Mouse (Mus musculus): ENCODE measurements at regions not wholly inside any gene's neighbourhood (a gene's known extent, or its start where the extent isn't known, plus 50 kb on each side); places are given as distances from the start of the nearest gene placed in this dataset.
"Not testable (repeated sequence)": the region's sequence is repeated elsewhere in the genome, so short reads cannot be mapped to it uniquely, and the experiment has no call there.

GRCm38 (mm10) chr16:15175516-15175915 lies 141.7 kb upstream of the Gm21897 start:
- WGBS = 84% methylated on average over 3 of the region's 3 CpGs
- Histone ChIP-seq H3K27ac (ENCODE audit: insufficient read depth, low read depth, low read length) (no peak overlapping the region), H3K36me3 (ENCODE audit: control insufficient read depth, insufficient read depth, low read length) (no peaks in the 10 kb centered on the region), H3K4me3 (ENCODE audit: low read depth, low read length) (no peak overlapping the region), H3K27me3 (ENCODE audit: control insufficient read depth, insufficient read depth, low read length) (no peaks in the 10 kb centered on the region), H3K4me1 (ENCODE audit: control insufficient read depth, insufficient read depth, insufficient read length, low read length) (no peaks in the 10 kb centered on the region)
- TF ChIP-seq CTCF (IDR thresholded peaks at IDR 0.05; ENCODE audit: extremely low read depth, insufficient read length, insufficient replicate concordance, low read depth, low read length) (no peak), POLR2A (IDR thresholded peaks at IDR 0.05; ENCODE audit: low read depth, low read length) (no peak)

GRCm38 (mm10) chr16:15185714-15186113 lies 131.5 kb upstream of the Gm21897 start:
- no peak overlapping the region for H3K4me3 ChIP-seq (ENCODE audit: low read depth, low read length)
- no peaks in the 10 kb centered on the region for H3K4me1 ChIP-seq (ENCODE audit: control insufficient read depth, insufficient read depth, insufficient read length, low read length)
- H3K27me3 ChIP-seq (ENCODE audit: control insufficient read depth, insufficient read depth, low read length) = no peaks in the 10 kb centered on the region; the same call in 1 of the 2 replicates
- TF ChIP-seq CTCF (IDR thresholded peaks at IDR 0.05; ENCODE audit: extremely low read depth, insufficient read length, insufficient replicate concordance, low read depth, low read length) = no peak
- no peak for TF ChIP-seq POLR2A (IDR thresholded peaks at IDR 0.05; ENCODE audit: low read depth, low read length)
- 80% methylated on average over 1 of the region's 1 CpGs for WGBS
- no peak overlapping the region for H3K27ac ChIP-seq (ENCODE audit: insufficient read depth, low read depth, low read length)
- H3K36me3 ChIP-seq (ENCODE audit: control insufficient read depth, insufficient read depth, low read length) = no peaks in the 10 kb centered on the region

GRCm38 (mm10) chr16:15194926-15195711 lies 122.1 kb upstream of the Gm21897 start:
- WGBS = 63% methylated on average over 6 of the region's 6 CpGs
- H3K4me1 ChIP-seq (ENCODE audit: control insufficient read depth, insufficient read depth, insufficient read length, low read length) = no peaks in the 10 kb centered on the region
- H3K36me3 ChIP-seq (ENCODE audit: control insufficient read depth, insufficient read depth, low read length) = no peaks in the 10 kb centered on the region
- TF ChIP-seq POLR2A (IDR thresholded peaks at IDR 0.05; ENCODE audit: low read depth, low read length) (no peak), CTCF (IDR thresholded peaks at IDR 0.05; ENCODE audit: extremely low read depth, insufficient read length, insufficient replicate concordance, low read depth, low read length) (no peak)
- H3K27me3 ChIP-seq (ENCODE audit: control insufficient read depth, insufficient read depth, low read length) = no peaks in the 10 kb centered on the region
- no peak overlapping the region for H3K4me3 ChIP-seq (ENCODE audit: low read depth, low read length)
- H3K27ac ChIP-seq (ENCODE audit: insufficient read depth, low read depth, low read length) = no peak overlapping the region

DNA sequence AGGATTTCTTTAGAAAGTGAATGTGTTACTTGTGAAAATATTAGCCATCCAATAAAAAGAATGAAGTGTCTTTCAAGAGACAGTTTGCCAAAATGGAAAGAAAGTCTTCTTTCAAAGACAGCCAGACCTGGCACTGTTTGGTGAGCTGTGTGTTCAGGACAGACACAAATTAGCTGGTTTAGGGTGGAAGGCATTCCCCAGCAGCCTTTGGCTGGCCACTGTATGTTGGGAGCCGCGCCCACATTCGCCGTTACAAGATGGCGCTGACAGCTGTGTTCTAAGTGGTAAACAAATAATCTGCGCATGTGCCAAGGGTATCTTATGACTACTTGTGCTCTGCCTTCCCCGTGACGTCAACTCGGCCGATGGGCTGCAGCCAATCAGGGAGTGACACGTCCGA lies 121.3 kb upstream of the Gm21897 start:
- not testable (repeated sequence) for H3K27me3 ChIP-seq (ENCODE audit: control insufficient read depth, insufficient read depth, low read length); H3K27ac ChIP-seq (ENCODE audit: insufficient read depth, low read depth, low read length); H3K4me1 ChIP-seq (ENCODE audit: control insufficient read depth, insufficient read depth, insufficient read length, low read length); H3K4me3 ChIP-seq (ENCODE audit: low read depth, low read length); H3K36me3 ChIP-seq (ENCODE audit: control insufficient read depth, insufficient read depth, low read length)
- WGBS = 95% methylated on average over 8 of the region's 12 CpGs

GRCm38 (mm10) chr16:15196855-15197254 lies 120.4 kb upstream of the Gm21897 start:
- Histone ChIP-seq H3K27ac (ENCODE audit: insufficient read depth, low read depth, low read length) (no peak overlapping the region), H3K27me3 (ENCODE audit: control insufficient read depth, insufficient read depth, low read length) (no peaks in the 10 kb centered on the region), H3K4me1 (ENCODE audit: control insufficient read depth, insufficient read depth, insufficient read length, low read length) (no peaks in the 10 kb centered on the region), H3K36me3 (ENCODE audit: control insufficient read depth, insufficient read depth, low read length) (no peaks in the 10 kb centered on the region), H3K4me3 (ENCODE audit: low read depth, low read length) (no peak overlapping the region)
- TF ChIP-seq POLR2A (IDR thresholded peaks at IDR 0.05; ENCODE audit: low read depth, low read length) = no peak
- TF ChIP-seq CTCF (IDR thresholded peaks at IDR 0.05; ENCODE audit: extremely low read depth, insufficient read length, insufficient replicate concordance, low read depth, low read length) = no peak

DNA sequence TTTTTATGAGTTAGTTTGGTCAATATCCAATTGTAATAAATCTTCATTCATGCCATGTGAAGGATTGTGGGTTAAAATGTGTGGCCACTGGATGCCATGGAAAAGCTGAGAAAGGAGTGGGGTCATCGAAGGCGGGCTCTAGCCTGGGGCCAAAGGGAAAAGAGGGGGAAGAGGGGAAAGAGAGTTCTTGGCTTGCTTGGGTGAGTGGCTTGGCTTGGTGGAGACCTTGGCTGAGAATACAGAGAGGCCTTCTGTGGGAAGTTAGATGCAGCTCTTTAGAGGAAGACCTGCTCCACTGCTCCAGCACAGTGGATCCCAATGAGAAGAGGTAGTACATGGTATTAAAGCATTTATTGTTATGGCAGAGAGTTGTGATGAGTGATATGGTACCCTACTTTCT lies 101.3 kb upstream of the Gm21897 start:
- TF ChIP-seq CTCF (IDR thresholded peaks at IDR 0.05; ENCODE audit: extremely low read depth, insufficient read length, insufficient replicate concordance, low read depth, low read length) = no peak
- TF ChIP-seq POLR2A (IDR thresholded peaks at IDR 0.05; ENCODE audit: low read depth, low read length) = no peak
- no peaks in the 10 kb centered on the region for H3K36me3 ChIP-seq (ENCODE audit: control insufficient read depth, insufficient read depth, low read length)
- WGBS = 85% methylated on average over 2 of the region's 2 CpGs

DNA sequence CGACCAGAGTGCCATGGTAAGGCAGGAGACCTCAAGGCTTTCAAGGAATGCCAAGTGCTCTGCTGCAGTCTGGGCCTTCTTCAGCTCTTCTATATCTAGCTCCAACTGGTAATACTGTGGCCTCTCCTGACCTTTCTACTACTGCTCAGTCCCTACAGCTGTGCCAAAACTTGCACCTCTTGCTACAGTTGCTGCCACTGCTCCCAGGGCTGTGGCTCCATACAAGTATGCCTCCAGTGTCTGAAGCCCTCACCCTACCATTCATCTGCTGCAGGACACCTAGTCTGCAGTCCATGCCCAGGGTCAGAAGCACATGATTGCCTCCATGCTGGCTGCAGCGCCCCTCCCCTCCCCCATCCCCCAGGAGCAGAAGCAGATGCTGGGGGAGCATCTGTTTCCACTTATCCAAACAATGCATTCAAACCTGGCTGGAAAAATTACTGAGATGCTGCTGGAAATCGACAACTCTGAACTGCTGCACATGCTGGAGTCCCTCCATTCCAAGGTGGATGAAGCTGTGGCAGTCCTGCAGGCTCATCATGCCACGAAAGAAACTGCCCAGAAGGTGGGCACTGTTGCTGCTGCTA lies 96.2 kb upstream of the Gm21897 start:
- Histone ChIP-seq H3K4me1 (ENCODE audit: control insufficient read depth, insufficient read depth, insufficient read length, low read length) (no peaks in the 10 kb centered on the region), H3K36me3 (ENCODE audit: control insufficient read depth, insufficient read depth, low read length) (no peaks in the 10 kb centered on the region), H3K27ac (ENCODE audit: insufficient read depth, low read depth, low read length) (no peak overlapping the region), H3K27me3 (ENCODE audit: control insufficient read depth, insufficient read depth, low read length) (no peaks in the 10 kb centered on the region), H3K4me3 (ENCODE audit: low read depth, low read length) (no peak overlapping the region)
- TF ChIP-seq CTCF (IDR thresholded peaks at IDR 0.05; ENCODE audit: extremely low read depth, insufficient read length, insufficient replicate concordance, low read depth, low read length) = no peak
- TF ChIP-seq POLR2A (IDR thresholded peaks at IDR 0.05; ENCODE audit: low read depth, low read length) = no peak
- 63% methylated on average over 4 of the region's 4 CpGs for WGBS

More for the DNA sequence above, 101.3 kb upstream of the Gm21897 start:
- Histone ChIP-seq H3K27me3 (ENCODE audit: control insufficient read depth, insufficient read depth, low read length) (no peaks in the 10 kb centered on the region), H3K4me3 (ENCODE audit: low read depth, low read length) (no peak overlapping the region), H3K4me1 (ENCODE audit: control insufficient read depth, insufficient read depth, insufficient read length, low read length) (no peaks in the 10 kb centered on the region), H3K27ac (ENCODE audit: insufficient read depth, low read depth, low read length) (no peak overlapping the region)

All from small intestine, adult 2 months (tissue).